Mouse (Mus musculus): Measurements from ENCODE around the gene Tnik. TPM values are rescaled to one million over a fixed set of nuclear protein-coding genes. Genes with fewer than 3 reads are reported as not detected.
A peak's percentile ranks its signal among the peaks of the same experiment; 100 is the strongest.

The Tnik gene
- polyA plus RNA-seq, 1 experiment from 2014 or later: 13.8 TPM

- Histone ChIP-seq H3K9me3 (no peaks in the 10 kb centered on the region; the same call in 1 of the 2 replicates), H3K4me1 (peaks cover 6% of the 10 kb centered on the region), H3K36me3 (no peaks in the 10 kb centered on the region), H3K4me3 (no peak overlapping the region), H3K9ac (no peak overlapping the region), H3K27me3 (no peaks in the 10 kb centered on the region), H3K27ac (no peak overlapping the region), H3K4me2 (no peak overlapping the region)
- no peak for ATAC-seq (ENCODE audit: insufficient number of reproducible peaks, insufficient read depth, low FRiP score, low TSS enrichment, low read depth)
- 70% methylated on average over 2 of the region's 2 CpGs for WGBS
Observed at GRCm38 (mm10) chr3:28358391-28358790, 95.4 kb downstream of the Tnik start.

GRCm38 (mm10) chr3:28359138-28359537 lies 96.1 kb downstream of the Tnik start:
- H3K27ac ChIP-seq: no peak overlapping the region

GRCm38 (mm10) chr3:28361056-28361455 lies 98.0 kb downstream of the Tnik start:
- Histone ChIP-seq H3K4me1 (peaks cover 6% of the 10 kb centered on the region), H3K9me3 (no peaks in the 10 kb centered on the region; the same call in 1 of the 2 replicates), H3K36me3 (no peaks in the 10 kb centered on the region), H3K27ac (no peak overlapping the region), H3K9ac (no peak overlapping the region), H3K27me3 (no peaks in the 10 kb centered on the region), H3K4me2 (no peak overlapping the region), H3K4me3 (no peak overlapping the region)
- WGBS: 71% methylated on average over 6 of the region's 6 CpGs
- ATAC-seq (ENCODE audit: insufficient number of reproducible peaks, insufficient read depth, low FRiP score, low TSS enrichment, low read depth): no peak

More at GRCm38 (mm10) chr3:28359138-28359537, 96.1 kb downstream of the Tnik start:
- WGBS: 11% methylated on average over 6 of the region's 6 CpGs
- Histone ChIP-seq H3K4me2 (peak overlapping the region; percentile 30), H3K4me3 (0 out of 2 replicates have a peak overlapping the region, but pooled peaks have one; percentile 7), H3K36me3 (no peaks in the 10 kb centered on the region), H3K27me3 (no peaks in the 10 kb centered on the region), H3K4me1 (peaks cover 6% of the 10 kb centered on the region), H3K9ac (no peak overlapping the region), H3K9me3 (no peaks in the 10 kb centered on the region; the same call in 1 of the 2 replicates)
- ATAC-seq (ENCODE audit: insufficient number of reproducible peaks, insufficient read depth, low FRiP score, low TSS enrichment, low read depth): no peak

GRCm38 (mm10) chr3:28363441-28364125 lies 100.6 kb downstream of the Tnik start:
- no peaks in the 10 kb centered on the region; the same call in 1 of the 2 replicates for H3K9me3 ChIP-seq
- no peaks in the 10 kb centered on the region for H3K27me3 ChIP-seq
- no peak for ATAC-seq (ENCODE audit: insufficient number of reproducible peaks, insufficient read depth, low FRiP score, low TSS enrichment, low read depth)
- no peak overlapping the region for H3K4me3 ChIP-seq
- H3K27ac ChIP-seq: no peak overlapping the region
- H3K4me2 ChIP-seq: no peak overlapping the region
- H3K36me3 ChIP-seq: no peaks in the 10 kb centered on the region
- H3K4me1 ChIP-seq: peaks cover 6% of the 10 kb centered on the region
- H3K9ac ChIP-seq: no peak overlapping the region
- 37% methylated on average over 5 of the region's 5 CpGs for WGBS

GRCm38 (mm10) chr3:28368746-28369145 lies 105.7 kb downstream of the Tnik start:
- Histone ChIP-seq H3K27me3 (no peaks in the 10 kb centered on the region), H3K4me1 (no peaks in the 10 kb centered on the region), H3K9ac (no peak overlapping the region), H3K36me3 (no peaks in the 10 kb centered on the region), H3K4me3 (no peak overlapping the region), H3K9me3 (no peaks in the 10 kb centered on the region), H3K4me2 (no peak overlapping the region), H3K27ac (no peak overlapping the region)
- no peak for ATAC-seq (ENCODE audit: insufficient number of reproducible peaks, insufficient read depth, low FRiP score, low TSS enrichment, low read depth)
- WGBS: 80% methylated on average over 5 of the region's 5 CpGs

- Histone ChIP-seq H3K4me1 (no peaks in the 10 kb centered on the region), H3K9me3 (no peaks in the 10 kb centered on the region), H3K4me3 (no peak overlapping the region), H3K27ac (no peak overlapping the region), H3K9ac (no peak overlapping the region), H3K4me2 (no peak overlapping the region), H3K27me3 (no peaks in the 10 kb centered on the region), H3K36me3 (no peaks in the 10 kb centered on the region)
- WGBS: 88% methylated on average over 1 of the region's 1 CpGs
- ATAC-seq (ENCODE audit: insufficient number of reproducible peaks, insufficient read depth, low FRiP score, low TSS enrichment, low read depth): no peak
Observed at GRCm38 (mm10) chr3:28369266-28369665, 106.3 kb downstream of the Tnik start.

GRCm38 (mm10) chr3:28369698-28370097 lies 106.7 kb downstream of the Tnik start:
- Histone ChIP-seq H3K4me2 (no peak overlapping the region), H3K36me3 (no peaks in the 10 kb centered on the region), H3K27ac (no peak overlapping the region), H3K27me3 (no peaks in the 10 kb centered on the region), H3K4me3 (no peak overlapping the region), H3K9me3 (no peaks in the 10 kb centered on the region), H3K4me1 (no peaks in the 10 kb centered on the region), H3K9ac (no peak overlapping the region)
- 71% methylated on average over 5 of the region's 5 CpGs for WGBS
- no peak for ATAC-seq (ENCODE audit: insufficient number of reproducible peaks, insufficient read depth, low FRiP score, low TSS enrichment, low read depth)

- no peaks in the 10 kb centered on the region for H3K27me3 ChIP-seq
- H3K27ac ChIP-seq: no peak overlapping the region
- no peak overlapping the region for H3K4me3 ChIP-seq
- no peak for ATAC-seq (ENCODE audit: insufficient number of reproducible peaks, insufficient read depth, low FRiP score, low TSS enrichment, low read depth)
- H3K36me3 ChIP-seq: no peaks in the 10 kb centered on the region
- no peaks in the 10 kb centered on the region for H3K9me3 ChIP-seq
- 87% methylated on average over 1 of the region's 1 CpGs for WGBS
- no peak overlapping the region for H3K9ac ChIP-seq
- no peaks in the 10 kb centered on the region for H3K4me1 ChIP-seq
- H3K4me2 ChIP-seq: no peak overlapping the region
Observed at GRCm38 (mm10) chr3:28371583-28371982, 108.6 kb downstream of the Tnik start.

- ATAC-seq (ENCODE audit: insufficient number of reproducible peaks, insufficient read depth, low FRiP score, low TSS enrichment, low read depth): no peak
- Histone ChIP-seq H3K9me3 (no peaks in the 10 kb centered on the region), H3K27me3 (no peaks in the 10 kb centered on the region), H3K4me2 (no peak overlapping the region), H3K4me1 (no peaks in the 10 kb centered on the region), H3K4me3 (no peak overlapping the region), H3K9ac (no peak overlapping the region), H3K27ac (no peak overlapping the region), H3K36me3 (no peaks in the 10 kb centered on the region)
- WGBS: 97% methylated on average over 2 of the region's 2 CpGs
Observed at GRCm38 (mm10) chr3:28372459-28372858, 109.4 kb downstream of the Tnik start.

- Histone ChIP-seq H3K27ac (no peak overlapping the region), H3K4me2 (no peak overlapping the region), H3K27me3 (no peaks in the 10 kb centered on the region), H3K9ac (no peak overlapping the region), H3K36me3 (no peaks in the 10 kb centered on the region), H3K9me3 (no peaks in the 10 kb centered on the region), H3K4me3 (no peak overlapping the region), H3K4me1 (no peaks in the 10 kb centered on the region)
- WGBS: 92% methylated on average over 6 of the region's 6 CpGs
- ATAC-seq (ENCODE audit: insufficient number of reproducible peaks, insufficient read depth, low FRiP score, low TSS enrichment, low read depth): no peak
Observed at GRCm38 (mm10) chr3:28374738-28375510, 111.9 kb downstream of the Tnik start.

GRCm38 (mm10) chr3:28380224-28380623 lies 117.2 kb downstream of the Tnik start:
- H3K27ac ChIP-seq: no peak overlapping the region
- no peak overlapping the region for H3K4me2 ChIP-seq
- H3K36me3 ChIP-seq: no peaks in the 10 kb centered on the region
- WGBS: 34% methylated on average over 2 of the region's 2 CpGs
- H3K4me1 ChIP-seq: peaks cover 16% of the 10 kb centered on the region
- H3K9ac ChIP-seq: no peak overlapping the region
- H3K9me3 ChIP-seq: no peaks in the 10 kb centered on the region
- no peak for ATAC-seq (ENCODE audit: insufficient number of reproducible peaks, insufficient read depth, low FRiP score, low TSS enrichment, low read depth)
- no peak overlapping the region for H3K4me3 ChIP-seq
- no peaks in the 10 kb centered on the region for H3K27me3 ChIP-seq
